Mouse (Mus musculus): Measurements from ENCODE around the gene Timm29.
A peak's percentile ranks its signal among the peaks of the same experiment; 100 is the strongest.

Gene Timm29

GRCm38 (mm10) chr9:21616232-21616781 lies 23.8 kb downstream of the Timm29 start:
- DNase-seq (ENCODE audit: low read depth): peak; percentile 67

DNA sequence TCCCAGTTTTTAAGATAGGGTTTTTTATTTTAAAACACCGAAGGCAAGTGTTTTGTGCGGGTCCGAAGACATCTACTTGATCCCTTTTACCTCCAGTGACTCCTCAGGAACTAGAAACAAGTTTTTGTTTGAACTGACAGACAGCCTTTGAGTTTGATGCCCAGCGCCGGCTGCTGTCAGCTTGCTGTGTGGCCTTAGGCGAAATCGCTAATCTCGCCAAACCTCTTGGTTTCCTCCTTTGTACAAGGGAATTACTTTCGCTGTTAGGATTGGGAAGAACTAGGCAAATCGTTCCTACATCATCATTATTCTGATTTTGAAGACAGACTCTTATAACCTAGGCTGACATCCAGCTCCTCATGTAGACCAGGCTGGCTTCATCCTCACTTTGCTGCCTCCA lies 24.5 kb downstream of the Timm29 start:
- no peak for DNase-seq (ENCODE audit: low read depth)

- DNase-seq (ENCODE audit: low read depth): no peak
These were observed 27.7 kb downstream of the Timm29 start for GRCm38 (mm10) chr9:21620229-21620628.

- no peak for DNase-seq (ENCODE audit: low read depth)
These were observed 30.2 kb downstream of the Timm29 start for GRCm38 (mm10) chr9:21622676-21623075.

DNA sequence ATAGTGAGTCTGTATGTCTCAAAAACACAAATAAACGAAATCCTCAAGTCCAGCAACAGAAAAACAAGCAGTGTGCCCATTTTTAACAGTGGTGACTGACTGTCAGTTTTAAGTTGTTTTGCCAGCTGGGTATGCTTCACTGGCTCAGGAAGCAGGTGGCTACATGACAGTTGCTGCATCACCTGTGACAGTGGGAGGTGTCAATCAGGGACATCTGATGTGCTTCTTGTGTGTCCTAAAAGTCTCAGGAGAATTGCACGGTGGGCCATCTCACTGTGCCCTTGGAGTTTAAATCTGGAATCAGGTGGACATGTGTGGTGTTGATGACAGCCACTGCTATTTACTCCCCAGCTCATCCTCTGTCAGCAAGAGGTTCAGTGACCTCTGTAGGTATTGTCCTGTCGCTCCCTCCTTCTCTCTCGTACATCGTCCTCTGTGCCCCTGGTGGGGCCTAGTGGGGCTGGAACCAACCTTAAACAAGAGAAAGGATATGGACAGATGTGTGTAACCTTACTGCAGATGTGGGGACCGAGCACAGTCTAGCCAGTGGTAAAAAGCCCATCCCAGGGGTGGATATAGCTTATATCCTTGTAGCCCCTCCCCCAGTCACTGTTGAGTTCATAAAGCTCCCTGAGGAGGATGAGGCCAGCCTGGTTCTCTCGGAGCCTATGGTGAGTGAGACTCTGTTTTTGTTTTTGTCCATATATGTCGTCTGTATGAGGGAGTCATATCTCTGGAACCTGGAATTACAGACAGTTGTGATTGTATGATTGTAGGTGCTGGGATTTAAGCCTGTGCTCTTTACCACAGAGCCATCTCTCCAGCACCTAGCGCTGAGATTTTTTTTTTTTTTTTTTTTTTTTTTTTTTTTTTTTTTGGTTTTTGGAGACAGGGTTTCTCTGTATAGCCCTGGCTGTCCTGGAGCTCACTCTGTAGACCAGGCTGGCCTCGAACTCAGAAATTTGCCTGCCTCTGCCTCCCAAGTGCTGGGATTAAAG lies 33.1 kb downstream of the Timm29 start:
- DNase-seq (ENCODE audit: low read depth): no peak

DNA sequence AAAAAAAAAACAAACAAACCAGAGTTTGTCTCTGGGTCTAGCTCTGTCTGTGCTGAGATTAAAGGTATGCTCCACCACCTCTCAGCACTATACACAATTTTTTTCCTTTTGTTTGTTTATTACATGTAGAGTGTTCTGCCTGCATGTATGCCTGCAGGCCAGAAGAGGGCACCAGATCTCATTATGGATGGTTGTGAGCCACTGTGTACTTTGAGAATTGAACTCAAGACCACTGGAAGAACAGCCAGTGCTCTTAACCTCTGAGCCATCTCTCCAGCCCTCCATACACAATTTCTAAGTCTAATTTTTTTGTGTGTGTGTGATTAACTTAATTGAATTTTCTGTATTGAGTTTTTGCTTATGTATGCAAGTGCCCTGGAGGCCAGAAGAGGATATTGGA lies 34.0 kb downstream of the Timm29 start:
- DNase-seq (ENCODE audit: low read depth): no peak

- DNase-seq (ENCODE audit: low read depth): no peak
These were observed 34.7 kb downstream of the Timm29 start for GRCm38 (mm10) chr9:21627145-21627795.

- DNase-seq (ENCODE audit: low read depth): no peak
These were observed 38.2 kb downstream of the Timm29 start for GRCm38 (mm10) chr9:21630673-21631072.

DNA sequence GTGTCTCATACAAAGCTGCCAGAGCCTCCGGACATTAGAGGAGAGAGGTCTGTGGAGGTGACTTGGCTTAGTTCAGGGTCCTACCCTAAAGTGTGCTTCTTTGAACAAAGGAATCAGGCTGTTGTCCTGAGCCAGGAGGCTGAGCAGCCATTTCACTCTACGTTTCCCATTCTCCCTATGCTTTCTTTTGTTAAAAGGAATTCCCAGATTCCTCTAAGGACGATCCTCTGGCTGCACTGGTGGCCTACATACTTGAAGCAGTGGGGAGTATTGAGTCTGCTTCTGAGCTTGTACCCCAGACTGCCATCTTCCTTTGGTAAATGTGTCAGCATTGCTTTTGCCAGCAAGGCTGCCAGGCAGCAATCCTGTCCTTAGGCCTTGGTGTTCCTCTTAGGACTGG lies 40.6 kb downstream of the Timm29 start:
- no peak for DNase-seq (ENCODE audit: low read depth)

DNA sequence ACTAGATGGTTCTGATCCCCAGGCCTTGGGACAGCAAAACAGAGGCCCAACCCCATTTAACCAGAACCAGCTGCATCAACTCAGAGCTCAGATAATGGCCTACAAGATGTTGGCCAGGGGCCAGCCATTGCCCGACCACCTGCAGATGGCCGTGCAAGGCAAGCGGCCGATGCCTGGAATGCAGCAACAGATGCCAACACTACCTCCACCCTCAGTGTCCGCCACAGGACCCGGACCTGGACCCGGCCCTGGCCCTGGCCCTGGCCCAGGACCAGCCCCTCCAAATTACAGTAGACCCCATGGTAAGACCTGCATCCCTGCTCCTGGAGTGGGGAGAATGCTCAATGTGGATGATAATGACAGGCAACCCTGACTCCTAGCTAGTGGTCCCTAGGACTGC lies 43.1 kb downstream of the Timm29 start:
- no peak for DNase-seq (ENCODE audit: low read depth)

DNA sequence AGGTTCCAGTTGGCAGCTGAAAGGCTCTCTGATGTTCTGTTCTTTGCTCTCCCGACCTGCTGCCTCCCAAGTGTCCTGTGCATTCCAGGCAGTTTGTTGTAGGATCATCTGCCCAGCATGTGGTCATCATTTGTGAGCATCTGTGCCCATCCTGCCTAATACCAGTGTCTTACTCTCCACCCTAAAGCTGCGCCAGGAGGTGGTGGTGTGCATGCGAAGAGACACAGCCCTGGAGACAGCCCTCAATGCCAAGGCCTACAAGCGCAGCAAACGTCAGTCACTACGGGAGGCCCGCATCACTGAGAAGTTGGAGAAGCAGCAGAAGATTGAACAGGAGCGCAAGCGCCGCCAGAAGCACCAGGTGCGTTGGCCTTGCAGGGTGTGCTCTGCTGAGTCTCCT lies 46.5 kb downstream of the Timm29 start:
- no peak for DNase-seq (ENCODE audit: low read depth)
